Mouse (Mus musculus): Measurements from ENCODE around the gene Mpi. TPM values are rescaled to one million over a fixed set of nuclear protein-coding genes. Genes with fewer than 3 reads are reported as not detected.

The Mpi gene
- polyA plus RNA-seq, 1 experiment from 2014 or later, result 24.6 TPM

- DNase-seq (ENCODE audit: low spot score) (no peak), ATAC-seq (ENCODE audit: low FRiP score, low TSS enrichment) (no peak)
- peaks cover 2% of the 10 kb centered on the region for H3K4me1 ChIP-seq (replicated peaks; ENCODE audit: control insufficient read depth, insufficient read depth)
- H3K36me3 ChIP-seq (ENCODE audit: control insufficient read depth, insufficient read depth, low read length), result peaks cover 7% of the 10 kb centered on the region
- no peaks in the 10 kb centered on the region for H3K27me3 ChIP-seq (ENCODE audit: control insufficient read depth, insufficient read depth, low read length)
- peak overlapping the region; percentile 18; the same call in 1 of the 2 replicates for H3K27ac ChIP-seq (replicated peaks)
- H3K4me2 ChIP-seq (replicated peaks; ENCODE audit: low read depth), result no peak overlapping the region
- WGBS, result 89% methylated on average over 6 of the region's 6 CpGs
- no peaks in the 10 kb centered on the region for H3K9me3 ChIP-seq (ENCODE audit: control insufficient read depth, low read length)
- H3K9ac ChIP-seq (ENCODE audit: low read length), result no peak overlapping the region
- no peak for TF ChIP-seq EP300 (optimal IDR thresholded peaks at IDR 0.05)
- no peak for TF ChIP-seq CTCF (IDR thresholded peaks at IDR 0.05; ENCODE audit: low read depth)
- H3K4me3 ChIP-seq (ENCODE audit: low read depth, low read length), result no peak overlapping the region
Measured at GRCm38 (mm10) chr9:57568500-57568899, 15.9 kb upstream of the Mpi start.

GRCm38 (mm10) chr9:57566846-57567245 lies 14.3 kb upstream of the Mpi start:
- DNase-seq (ENCODE audit: low spot score), result peak; percentile 48
- Histone ChIP-seq H3K4me3 (ENCODE audit: low read depth, low read length) (no peak overlapping the region), H3K9ac (ENCODE audit: low read length) (no peak overlapping the region), H3K27me3 (ENCODE audit: control insufficient read depth, insufficient read depth, low read length) (no peaks in the 10 kb centered on the region), H3K27ac (replicated peaks) (no peak overlapping the region), H3K36me3 (ENCODE audit: control insufficient read depth, insufficient read depth, low read length) (peaks cover 7% of the 10 kb centered on the region), H3K9me3 (ENCODE audit: control insufficient read depth, low read length) (no peaks in the 10 kb centered on the region), H3K4me2 (replicated peaks; ENCODE audit: low read depth) (no peak overlapping the region), H3K4me1 (replicated peaks; ENCODE audit: control insufficient read depth, insufficient read depth) (peaks cover 10% of the 10 kb centered on the region)
- ATAC-seq (ENCODE audit: low FRiP score, low TSS enrichment), result peak; percentile 14; the same call in 1 of the 2 replicates
- TF ChIP-seq EP300 (optimal IDR thresholded peaks at IDR 0.05) (no peak), CTCF (IDR thresholded peaks at IDR 0.05; ENCODE audit: low read depth) (peak; percentile 68)
- 53% methylated on average over 8 of the region's 8 CpGs for WGBS

DNA sequence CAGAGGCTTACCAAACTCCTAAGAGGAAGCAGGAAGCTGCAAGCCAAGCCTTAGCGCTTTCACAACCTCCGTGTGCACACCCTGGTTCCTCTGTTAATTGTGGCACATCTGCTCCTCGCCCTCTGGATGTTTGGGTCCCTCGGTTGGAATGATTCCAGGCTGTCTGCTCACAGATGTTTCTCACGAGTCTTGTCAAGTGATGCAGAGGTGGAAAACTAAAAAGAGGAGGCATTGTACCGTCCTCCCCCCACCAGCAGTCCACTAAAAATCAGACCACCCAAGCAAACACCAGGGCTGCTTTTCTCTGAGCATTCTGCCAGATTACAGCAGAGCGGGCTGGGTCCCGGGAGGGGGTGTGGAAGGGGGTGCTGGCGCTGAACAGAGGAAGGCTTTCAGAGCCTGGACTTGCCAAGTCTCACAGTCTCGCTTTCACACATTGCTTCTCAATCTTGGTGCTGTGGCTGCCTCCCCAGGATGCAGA lies 13.2 kb upstream of the Mpi start:
- Histone ChIP-seq H3K27me3 (ENCODE audit: control insufficient read depth, insufficient read depth, low read length) (no peaks in the 10 kb centered on the region), H3K36me3 (ENCODE audit: control insufficient read depth, insufficient read depth, low read length) (peaks cover 7% of the 10 kb centered on the region), H3K4me2 (replicated peaks; ENCODE audit: low read depth) (no peak overlapping the region), H3K4me1 (replicated peaks; ENCODE audit: control insufficient read depth, insufficient read depth) (peaks cover 14% of the 10 kb centered on the region), H3K4me3 (ENCODE audit: low read depth, low read length) (no peak overlapping the region), H3K27ac (replicated peaks) (peak overlapping the region; percentile 73), H3K9ac (ENCODE audit: low read length) (0 out of 2 replicates have a peak overlapping the region, but pooled peaks have one; percentile 8), H3K9me3 (ENCODE audit: control insufficient read depth, low read length) (no peaks in the 10 kb centered on the region)
- TF ChIP-seq CTCF (IDR thresholded peaks at IDR 0.05; ENCODE audit: low read depth), result no peak
- TF ChIP-seq EP300 (optimal IDR thresholded peaks at IDR 0.05), result no peak
- DNase-seq (ENCODE audit: low spot score) (no peak), ATAC-seq (ENCODE audit: low FRiP score, low TSS enrichment) (no peak)
- 20% methylated on average over 10 of the region's 10 CpGs for whole genome bisulfite sequencing

GRCm38 (mm10) chr9:57564609-57565008 lies 12.0 kb upstream of the Mpi start:
- Histone ChIP-seq H3K36me3 (ENCODE audit: control insufficient read depth, insufficient read depth, low read length) (peaks cover 7% of the 10 kb centered on the region; the same call in 1 of the 2 replicates), H3K4me1 (replicated peaks; ENCODE audit: control insufficient read depth, insufficient read depth) (peaks cover 17% of the 10 kb centered on the region), H3K27ac (replicated peaks) (no peak overlapping the region), H3K4me2 (replicated peaks; ENCODE audit: low read depth) (no peak overlapping the region), H3K4me3 (ENCODE audit: low read depth, low read length) (no peak overlapping the region), H3K9me3 (ENCODE audit: control insufficient read depth, low read length) (no peaks in the 10 kb centered on the region), H3K27me3 (ENCODE audit: control insufficient read depth, insufficient read depth, low read length) (no peaks in the 10 kb centered on the region), H3K9ac (ENCODE audit: low read length) (no peak overlapping the region)
- ATAC-seq (ENCODE audit: low FRiP score, low TSS enrichment) (no peak), DNase-seq (ENCODE audit: low spot score) (no peak)
- 81% methylated on average over 6 of the region's 6 CpGs for WGBS
- TF ChIP-seq CTCF (IDR thresholded peaks at IDR 0.05; ENCODE audit: low read depth), result no peak
- no peak for TF ChIP-seq EP300 (optimal IDR thresholded peaks at IDR 0.05)

- no peaks in the 10 kb centered on the region for H3K9me3 ChIP-seq (ENCODE audit: control insufficient read depth, low read length)
- peak overlapping the region; percentile 43 for H3K9ac ChIP-seq (ENCODE audit: low read length)
- no peaks in the 10 kb centered on the region for H3K27me3 ChIP-seq (ENCODE audit: control insufficient read depth, insufficient read depth, low read length)
- H3K4me3 ChIP-seq (ENCODE audit: low read depth, low read length), result no peak overlapping the region; the same call in 1 of the 2 replicates
- peaks cover 17% of the 10 kb centered on the region for H3K4me1 ChIP-seq (replicated peaks; ENCODE audit: control insufficient read depth, insufficient read depth)
- 26% methylated on average over 4 of the region's 4 CpGs for WGBS
- DNase-seq (ENCODE audit: low spot score) (peak; percentile 85), ATAC-seq (ENCODE audit: low FRiP score, low TSS enrichment) (peak; percentile 88)
- TF ChIP-seq CTCF (IDR thresholded peaks at IDR 0.05; ENCODE audit: low read depth) (no peak), EP300 (optimal IDR thresholded peaks at IDR 0.05) (no peak)
- peak overlapping the region; percentile 91 for H3K27ac ChIP-seq (replicated peaks)
- H3K4me2 ChIP-seq (replicated peaks; ENCODE audit: low read depth), result peak overlapping the region; percentile 69
- no peaks in the 10 kb centered on the region for H3K36me3 ChIP-seq (ENCODE audit: control insufficient read depth, insufficient read depth, low read length)
Measured at GRCm38 (mm10) chr9:57562896-57563372, 10.4 kb upstream of the Mpi start.

- TF ChIP-seq CTCF (IDR thresholded peaks at IDR 0.05; ENCODE audit: low read depth) (no peak), EP300 (optimal IDR thresholded peaks at IDR 0.05) (no peak)
- Histone ChIP-seq H3K9me3 (ENCODE audit: control insufficient read depth, low read length) (no peaks in the 10 kb centered on the region), H3K4me3 (ENCODE audit: low read depth, low read length) (peak overlapping the region; percentile 63), H3K4me2 (replicated peaks; ENCODE audit: low read depth) (peak overlapping the region; percentile 69), H3K9ac (ENCODE audit: low read length) (peak overlapping the region; percentile 77), H3K27me3 (ENCODE audit: control insufficient read depth, insufficient read depth, low read length) (no peaks in the 10 kb centered on the region), H3K27ac (replicated peaks) (peak overlapping the region; percentile 91), H3K4me1 (replicated peaks; ENCODE audit: control insufficient read depth, insufficient read depth) (peaks cover 17% of the 10 kb centered on the region), H3K36me3 (ENCODE audit: control insufficient read depth, insufficient read depth, low read length) (no peaks in the 10 kb centered on the region)
- no peak for ATAC-seq (ENCODE audit: low FRiP score, low TSS enrichment)
- 59% methylated on average over 13 of the region's 13 CpGs for WGBS
- no peak for DNase-seq (ENCODE audit: low spot score)
Measured at GRCm38 (mm10) chr9:57561711-57562099, 9.1 kb upstream of the Mpi start.

Measured in stomach, postnatal 0 days (tissue).